Mouse (Mus musculus): ENCODE data around the gene Pgam2. TPM values are rescaled to one million over a fixed set of nuclear protein-coding genes. Genes with fewer than 3 reads are reported as not detected.

Gene Pgam2
- polyA plus RNA-seq, 1 experiment from 2014 or later, result 228 TPM

GRCm38 (mm10) chr11:5766019-5766418 is 37.5 kb downstream of the Pgam2 start:
- DNase-seq (ENCODE audit: low spot score) (no peak), ATAC-seq (ENCODE audit: low read depth) (no peak)
- no peak overlapping the region for H3K4me3 ChIP-seq (ENCODE audit: low read depth, low read length)
- no peaks in the 10 kb centered on the region for H3K9me3 ChIP-seq (ENCODE audit: control insufficient read depth, low read length)
- no peaks in the 10 kb centered on the region for H3K27me3 ChIP-seq (replicated peaks; ENCODE audit: control insufficient read depth, insufficient read depth, low read length)
- H3K9ac ChIP-seq (ENCODE audit: low read depth, low read length), result no peak overlapping the region
- H3K27ac ChIP-seq (replicated peaks; ENCODE audit: low read depth, low read length), result no peak overlapping the region
- WGBS, result 80% methylated on average over 6 of the region's 6 CpGs
- H3K36me3 ChIP-seq (ENCODE audit: control insufficient read depth, insufficient read depth, low read length), result peaks cover 9% of the 10 kb centered on the region
- peaks cover 2% of the 10 kb centered on the region; the same call in 1 of the 2 replicates for H3K4me1 ChIP-seq (ENCODE audit: control insufficient read depth, insufficient read depth, low read length)
- no peak overlapping the region for H3K4me2 ChIP-seq (ENCODE audit: low read depth, low read length)

GRCm38 (mm10) chr11:5762633-5762982 is 40.9 kb downstream of the Pgam2 start:
- peak overlapping the region; percentile 82 for H3K4me3 ChIP-seq (ENCODE audit: low read depth, low read length)
- H3K36me3 ChIP-seq (ENCODE audit: control insufficient read depth, insufficient read depth, low read length), result no peaks in the 10 kb centered on the region
- peaks cover 2% of the 10 kb centered on the region; the same call in 1 of the 2 replicates for H3K4me1 ChIP-seq (ENCODE audit: control insufficient read depth, insufficient read depth, low read length)
- ATAC-seq (ENCODE audit: low read depth), result peak; percentile 12; the same call in 1 of the 2 replicates
- no peaks in the 10 kb centered on the region for H3K27me3 ChIP-seq (replicated peaks; ENCODE audit: control insufficient read depth, insufficient read depth, low read length)
- no peaks in the 10 kb centered on the region for H3K9me3 ChIP-seq (ENCODE audit: control insufficient read depth, low read length)
- peak overlapping the region; percentile 79 for H3K4me2 ChIP-seq (ENCODE audit: low read depth, low read length)
- H3K27ac ChIP-seq (replicated peaks; ENCODE audit: low read depth, low read length), result peak overlapping the region; percentile 94
- 18% methylated on average over 6 of the region's 6 CpGs for WGBS
- peak overlapping the region; percentile 88 for H3K9ac ChIP-seq (ENCODE audit: low read depth, low read length)
- no peak for DNase-seq (ENCODE audit: low spot score)

DNA sequence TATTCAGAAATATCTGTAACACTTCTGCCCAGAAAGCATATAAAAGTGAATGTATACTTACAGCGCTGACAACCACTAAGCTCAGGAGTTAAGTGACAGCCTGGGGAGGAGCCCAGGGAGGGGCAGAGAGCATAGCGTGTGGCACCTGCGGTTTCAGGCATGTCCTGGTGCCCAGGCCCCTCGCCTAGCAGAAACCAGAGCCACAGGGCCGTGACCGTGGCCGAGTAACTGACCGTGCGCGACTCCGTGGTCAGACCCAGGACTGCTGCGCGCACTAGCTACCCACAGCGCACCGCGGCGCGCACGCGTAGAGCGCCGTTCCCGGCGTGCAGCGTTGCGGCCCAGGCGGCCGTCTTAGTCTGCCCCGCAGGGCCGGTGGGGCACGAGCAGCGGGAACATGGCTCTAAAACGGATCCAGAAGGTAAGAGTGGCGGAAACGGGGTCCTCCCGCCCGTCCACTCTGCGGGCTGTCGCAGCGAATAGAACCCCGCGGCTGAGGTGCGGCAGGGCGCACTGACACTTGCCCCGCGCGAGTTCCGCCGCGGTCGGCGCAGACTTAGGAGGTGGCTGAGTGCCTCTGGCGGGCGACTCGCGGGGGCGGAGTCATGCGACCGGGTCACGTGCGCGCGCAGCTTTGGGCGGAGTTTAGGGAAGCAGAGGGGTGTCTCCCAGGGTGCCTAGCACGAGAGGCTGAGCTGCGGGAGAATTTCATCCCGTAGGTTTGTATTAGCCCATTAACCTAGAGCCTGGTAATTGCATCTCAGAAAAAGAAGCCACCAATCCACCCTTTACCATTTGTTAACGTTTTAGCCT is 41.5 kb downstream of the Pgam2 start, which contains the start of gene Urgcp:
TSS of gene Urgcp (minus strand) at position 557 of the 813 bp plus-strand sequence.
- WGBS, result under 1% methylated on average over 51 of the region's 68 CpGs
- peak within 1 kb of the TSS; percentile 79 for H3K4me2 ChIP-seq (ENCODE audit: low read depth, low read length)
- peak within 1 kb of the TSS; percentile 82 for H3K4me3 ChIP-seq (ENCODE audit: low read depth, low read length)
- DNase-seq (ENCODE audit: low spot score) (peak; percentile 96), ATAC-seq (ENCODE audit: low read depth) (peak; percentile 98)
- H3K27me3 ChIP-seq (replicated peaks; ENCODE audit: control insufficient read depth, insufficient read depth, low read length), result no peaks in the 10 kb centered on the region
- peak within 1 kb of the TSS; percentile 94 for H3K27ac ChIP-seq (replicated peaks; ENCODE audit: low read depth, low read length)
- H3K36me3 ChIP-seq (ENCODE audit: control insufficient read depth, insufficient read depth, low read length), result no peaks in the 10 kb centered on the region
- H3K9ac ChIP-seq (ENCODE audit: low read depth, low read length), result peak within 1 kb of the TSS; percentile 88
- peaks cover 2% of the 10 kb centered on the region; the same call in 1 of the 2 replicates for H3K4me1 ChIP-seq (ENCODE audit: control insufficient read depth, insufficient read depth, low read length)
- H3K9me3 ChIP-seq (ENCODE audit: control insufficient read depth, low read length), result no peaks in the 10 kb centered on the region

- 83% methylated on average over 2 of the region's 2 CpGs for WGBS
- DNase-seq (ENCODE audit: low spot score) (no peak), ATAC-seq (ENCODE audit: low read depth) (no peak)
- H3K9ac ChIP-seq (ENCODE audit: low read depth, low read length), result no peak overlapping the region
- no peaks in the 10 kb centered on the region for H3K4me1 ChIP-seq (ENCODE audit: control insufficient read depth, insufficient read depth, low read length)
- H3K4me2 ChIP-seq (ENCODE audit: low read depth, low read length), result no peak overlapping the region
- H3K27ac ChIP-seq (replicated peaks; ENCODE audit: low read depth, low read length), result no peak overlapping the region
- no peaks in the 10 kb centered on the region for H3K27me3 ChIP-seq (replicated peaks; ENCODE audit: control insufficient read depth, insufficient read depth, low read length)
- peaks cover 8% of the 10 kb centered on the region; the same call in 1 of the 2 replicates for H3K9me3 ChIP-seq (ENCODE audit: control insufficient read depth, low read length)
- H3K4me3 ChIP-seq (ENCODE audit: low read depth, low read length), result no peak overlapping the region
- 0 out of 2 replicates have a peak, but pooled peaks cover 10% of the 10 kb centered on the region for H3K36me3 ChIP-seq (ENCODE audit: control insufficient read depth, insufficient read depth, low read length)
Observed at GRCm38 (mm10) chr11:5753755-5754154, 49.8 kb downstream of the Pgam2 start.

Other genes with a start within 250 kb of the Pgam2 start
- not detected in 2 replicates for gene Ankrd36, start 234.0 kb downstream of the Pgam2 start, polyA plus RNA-seq (2014; fragmentation: Nextera tagmentation; extraction: Ambion mirVana)
- gene Mrps24, start 88.1 kb downstream of the Pgam2 start, polyA plus RNA-seq (2014; fragmentation: Nextera tagmentation; extraction: Ambion mirVana), result 195 and 198 TPM in 2 replicates
- gene Urgcp, start 41.4 kb downstream of the Pgam2 start, polyA plus RNA-seq (2014; fragmentation: Nextera tagmentation; extraction: Ambion mirVana), result 22.5 and 25.2 TPM in 2 replicates
- gene Dbnl, start 15.2 kb downstream of the Pgam2 start, polyA plus RNA-seq (2014; fragmentation: Nextera tagmentation; extraction: Ambion mirVana), result 82.5 and 102 TPM in 2 replicates
- gene Polm, start 34.3 kb upstream of the Pgam2 start, polyA plus RNA-seq (2014; fragmentation: Nextera tagmentation; extraction: Ambion mirVana), result 6.0 and 7.9 TPM in 2 replicates
- 68.8 and 73.6 TPM in 2 replicates for gene Aebp1, start 58.2 kb upstream of the Pgam2 start, polyA plus RNA-seq (2014; fragmentation: Nextera tagmentation; extraction: Ambion mirVana)
- 83.2 and 98.3 TPM in 2 replicates for gene Pold2, start 74.6 kb upstream of the Pgam2 start, polyA plus RNA-seq (2014; fragmentation: Nextera tagmentation; extraction: Ambion mirVana)
- gene Myl7, start 95.0 kb upstream of the Pgam2 start, polyA plus RNA-seq (2014; fragmentation: Nextera tagmentation; extraction: Ambion mirVana), result 0.63 and 1.5 TPM in 2 replicates
- 1.0 and 2.3 TPM in 2 replicates for gene Gck, start 146.3 kb upstream of the Pgam2 start, polyA plus RNA-seq (2014; fragmentation: Nextera tagmentation; extraction: Ambion mirVana)
- 30.9 and 33.1 TPM in 2 replicates for gene Ykt6, start 152.0 kb upstream of the Pgam2 start, polyA plus RNA-seq (2014; fragmentation: Nextera tagmentation; extraction: Ambion mirVana)